Mouse (Mus musculus): ENCODE measurements around the gene Ssxa1. TPM values are rescaled to one million over a fixed set of nuclear protein-coding genes. Genes with fewer than 3 reads are reported as not detected.
"Not testable (repeated sequence)": the region's sequence is repeated elsewhere in the genome, so short reads cannot be mapped to it uniquely, and the experiment has no call there.

Gene Ssxa1
- polyA plus RNA-seq (2014; fragmentation: Nextera tagmentation; extraction: Ambion mirVana): not detected in 2 replicates

DNA sequence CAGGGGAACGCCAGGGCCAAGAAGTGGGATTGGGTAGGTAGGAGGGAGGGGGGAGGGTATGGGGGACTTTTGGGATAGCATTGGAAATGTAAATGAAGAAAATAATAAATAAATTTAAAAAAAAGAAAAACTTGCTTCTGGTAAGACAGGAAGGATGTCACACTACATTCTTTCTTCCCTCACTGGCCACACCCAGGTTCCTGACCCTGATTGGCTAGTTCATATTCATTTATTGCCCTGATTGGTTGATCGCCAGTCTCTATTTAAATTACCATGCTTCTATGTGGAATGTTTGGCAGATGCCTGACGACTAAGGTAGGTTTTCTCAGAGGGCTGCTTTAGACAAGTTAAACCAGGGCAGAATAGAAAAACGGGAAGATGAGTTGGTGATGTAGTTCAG lies at the start of gene Ssxa1:
Gene Ssxa1, plus strand, starts transcription at position 301 of the 400 bp plus-strand sequence.
- Histone ChIP-seq H3K9me3 (ENCODE audit: control insufficient read depth, low read length) (no peaks in the 10 kb centered on the region), H3K27me3 (ENCODE audit: control insufficient read depth, insufficient read depth, low read length) (no peaks in the 10 kb centered on the region), H3K27ac (ENCODE audit: low read depth, low read length) (no peak within 1 kb of the TSS), H3K4me1 (ENCODE audit: control insufficient read depth, insufficient read depth, low read length) (no peaks in the 10 kb centered on the region), H3K4me3 (ENCODE audit: low read depth, low read length) (no peak within 1 kb of the TSS), H3K9ac (replicated peaks; ENCODE audit: low read depth, low read length) (no peak within 1 kb of the TSS), H3K4me2 (ENCODE audit: low read depth, low read length) (no peak within 1 kb of the TSS), H3K36me3 (ENCODE audit: control insufficient read depth, insufficient read depth, low read length) (no peaks in the 10 kb centered on the region)
- 85% methylated on average over 4 of the region's 4 CpGs for WGBS
- ATAC-seq (ENCODE audit: low read depth): no peak

DNA sequence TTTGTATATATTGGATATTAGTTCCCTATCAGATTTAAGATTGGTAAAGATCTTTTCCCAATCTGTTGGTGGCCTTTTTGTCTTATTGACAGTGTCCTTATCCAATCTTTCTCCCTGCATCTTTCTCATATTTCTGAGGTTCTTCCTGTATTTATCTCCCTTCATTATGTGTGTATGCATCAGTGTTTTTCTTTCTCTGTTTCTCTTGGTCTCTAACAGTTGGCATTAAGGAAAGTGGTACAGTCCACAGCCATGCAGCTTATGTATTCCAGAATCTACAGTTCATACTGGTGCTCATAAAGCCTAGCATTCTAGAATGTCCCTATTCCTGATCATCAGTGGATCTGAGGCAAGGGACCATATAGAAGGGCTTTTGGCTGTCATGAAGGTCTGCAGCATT lies 47.5 kb upstream of the Ssxa1 start, which contains the start of gene Spaca5:
Gene Spaca5, plus strand, starts transcription at position 301 of the 400 bp plus-strand sequence.
- Histone ChIP-seq H3K36me3 (ENCODE audit: control insufficient read depth, insufficient read depth, low read length) (no peaks in the 10 kb centered on the region), H3K27ac (ENCODE audit: low read depth, low read length) (no peak within 1 kb of the TSS), H3K4me2 (ENCODE audit: low read depth, low read length) (no peak within 1 kb of the TSS), H3K4me3 (ENCODE audit: low read depth, low read length) (no peak within 1 kb of the TSS), H3K9ac (replicated peaks; ENCODE audit: low read depth, low read length) (no peak within 1 kb of the TSS), H3K4me1 (ENCODE audit: control insufficient read depth, insufficient read depth, low read length) (no peaks in the 10 kb centered on the region), H3K27me3 (ENCODE audit: control insufficient read depth, insufficient read depth, low read length) (no peaks in the 10 kb centered on the region), H3K9me3 (ENCODE audit: control insufficient read depth, low read length) (no peaks in the 10 kb centered on the region)
- ATAC-seq (ENCODE audit: low read depth): no peak

DNA sequence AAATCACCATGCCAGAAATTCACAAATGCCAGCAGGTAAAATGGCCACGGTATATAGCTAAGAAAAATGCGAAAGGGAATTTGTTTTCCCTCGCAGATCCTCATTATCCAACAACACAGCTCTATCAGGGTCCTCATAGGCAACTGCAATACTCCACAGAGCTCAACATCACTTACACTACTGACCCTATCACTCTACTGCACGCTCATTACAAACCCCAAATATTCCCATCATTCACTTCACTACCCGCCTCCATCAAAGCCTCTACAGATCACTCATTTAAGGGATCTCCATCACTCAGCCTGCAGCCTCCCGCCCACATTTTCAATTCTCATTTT lies 27.0 kb upstream of the Ssxa1 start:
- Histone ChIP-seq H3K9ac (replicated peaks; ENCODE audit: low read depth, low read length) (peak overlapping the region; percentile 55), H3K9me3 (ENCODE audit: control insufficient read depth, low read length) (no peaks in the 10 kb centered on the region; the same call in 1 of the 2 replicates), H3K36me3 (ENCODE audit: control insufficient read depth, insufficient read depth, low read length) (no peaks in the 10 kb centered on the region), H3K4me1 (ENCODE audit: control insufficient read depth, insufficient read depth, low read length) (no peaks in the 10 kb centered on the region), H3K4me2 (ENCODE audit: low read depth, low read length) (peak overlapping the region; percentile 47), H3K4me3 (ENCODE audit: low read depth, low read length) (peak overlapping the region; percentile 44), H3K27ac (ENCODE audit: low read depth, low read length) (peak overlapping the region; percentile 84; the same call in 1 of the 2 replicates), H3K27me3 (ENCODE audit: control insufficient read depth, insufficient read depth, low read length) (no peaks in the 10 kb centered on the region)
- peak; percentile 64 for ATAC-seq (ENCODE audit: low read depth)
- WGBS: 32% methylated on average over 6 of the region's 6 CpGs

DNA sequence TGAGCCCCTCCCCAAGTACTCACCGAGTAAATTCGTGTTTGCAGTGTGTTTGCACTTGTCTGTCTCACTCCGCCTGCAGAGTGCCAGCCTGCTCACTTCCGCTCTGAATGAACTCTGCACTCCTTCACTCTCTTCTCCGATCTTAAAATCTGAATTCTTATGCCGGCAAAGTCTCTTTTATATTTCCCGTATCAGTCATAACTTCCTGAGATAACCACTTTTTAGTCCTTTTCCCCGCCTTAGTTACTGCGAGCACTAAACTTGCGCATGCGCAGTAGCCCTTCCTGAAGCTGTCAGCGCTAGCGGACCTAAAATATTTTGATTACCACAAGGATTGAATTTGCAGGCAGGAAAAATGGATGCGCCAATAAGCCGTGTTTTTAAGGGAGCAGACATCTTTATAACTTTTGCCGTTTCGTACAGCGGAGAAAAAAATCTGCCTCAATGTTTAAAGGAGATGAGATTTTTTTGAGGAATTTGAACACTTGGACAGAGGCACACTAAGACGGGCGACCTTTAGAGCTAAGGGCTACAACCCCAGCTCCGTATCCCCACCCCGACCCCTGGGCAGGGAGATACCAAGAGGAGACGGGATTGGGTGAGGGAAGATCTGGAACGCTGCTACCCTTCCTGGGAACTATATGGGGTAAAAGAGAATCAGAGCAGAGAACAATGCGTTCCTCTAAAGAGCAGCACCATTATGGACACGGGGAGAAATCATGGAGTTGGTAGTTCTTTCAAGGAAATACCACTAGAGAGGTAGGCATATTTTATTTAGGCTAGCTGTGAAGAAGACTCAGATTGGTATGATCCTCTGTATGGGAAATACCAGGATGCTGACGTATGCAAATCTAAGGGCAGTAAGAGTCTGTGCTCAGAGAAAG lies 26.4 kb upstream of the Ssxa1 start, which contains the start of gene Zfp300:
Gene Zfp300, minus strand, starts transcription at position 545 of the 884 bp plus-strand sequence.
- Histone ChIP-seq H3K4me3 (ENCODE audit: low read depth, low read length) (peak within 1 kb of the TSS; percentile 44), H3K36me3 (ENCODE audit: control insufficient read depth, insufficient read depth, low read length) (no peaks in the 10 kb centered on the region), H3K4me2 (ENCODE audit: low read depth, low read length) (peak within 1 kb of the TSS; percentile 47), H3K9me3 (ENCODE audit: control insufficient read depth, low read length) (no peaks in the 10 kb centered on the region), H3K4me1 (ENCODE audit: control insufficient read depth, insufficient read depth, low read length) (no peaks in the 10 kb centered on the region), H3K9ac (replicated peaks; ENCODE audit: low read depth, low read length) (peak within 1 kb of the TSS; percentile 55), H3K27ac (ENCODE audit: low read depth, low read length) (peak within 1 kb of the TSS; percentile 84), H3K27me3 (ENCODE audit: control insufficient read depth, insufficient read depth, low read length) (no peaks in the 10 kb centered on the region)
- peak; percentile 94 for ATAC-seq (ENCODE audit: low read depth)
- 19% methylated on average over 27 of the region's 27 CpGs for WGBS

DNA sequence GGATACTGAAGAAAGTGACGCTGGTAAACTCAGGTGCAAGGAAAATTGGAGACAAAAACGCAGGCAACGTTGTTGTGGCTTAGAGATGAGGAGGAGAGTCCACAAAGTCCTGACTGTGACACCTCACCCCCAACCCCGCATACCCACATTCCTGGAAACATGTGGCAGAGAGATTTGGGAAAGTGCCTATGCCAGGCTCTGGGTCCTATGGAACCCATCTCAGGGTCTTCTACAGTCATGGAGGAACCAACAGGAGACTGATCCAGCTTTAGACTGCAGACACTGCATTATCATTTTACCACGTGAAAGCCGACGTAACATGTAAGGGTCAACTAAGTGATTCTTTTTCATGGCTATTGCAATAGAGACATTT lies 25.8 kb upstream of the Ssxa1 start:
- H3K9me3 ChIP-seq (ENCODE audit: control insufficient read depth, low read length): no peaks in the 10 kb centered on the region
- H3K27me3 ChIP-seq (ENCODE audit: control insufficient read depth, insufficient read depth, low read length): no peaks in the 10 kb centered on the region
- H3K4me3 ChIP-seq (ENCODE audit: low read depth, low read length): peak overlapping the region; percentile 44
- ATAC-seq (ENCODE audit: low read depth): no peak
- no peaks in the 10 kb centered on the region for H3K4me1 ChIP-seq (ENCODE audit: control insufficient read depth, insufficient read depth, low read length)
- WGBS: 55% methylated on average over 7 of the region's 7 CpGs
- peak overlapping the region; percentile 84 for H3K27ac ChIP-seq (ENCODE audit: low read depth, low read length)
- no peaks in the 10 kb centered on the region for H3K36me3 ChIP-seq (ENCODE audit: control insufficient read depth, insufficient read depth, low read length)
- H3K9ac ChIP-seq (replicated peaks; ENCODE audit: low read depth, low read length): peak overlapping the region; percentile 55
- H3K4me2 ChIP-seq (ENCODE audit: low read depth, low read length): peak overlapping the region; percentile 47

DNA sequence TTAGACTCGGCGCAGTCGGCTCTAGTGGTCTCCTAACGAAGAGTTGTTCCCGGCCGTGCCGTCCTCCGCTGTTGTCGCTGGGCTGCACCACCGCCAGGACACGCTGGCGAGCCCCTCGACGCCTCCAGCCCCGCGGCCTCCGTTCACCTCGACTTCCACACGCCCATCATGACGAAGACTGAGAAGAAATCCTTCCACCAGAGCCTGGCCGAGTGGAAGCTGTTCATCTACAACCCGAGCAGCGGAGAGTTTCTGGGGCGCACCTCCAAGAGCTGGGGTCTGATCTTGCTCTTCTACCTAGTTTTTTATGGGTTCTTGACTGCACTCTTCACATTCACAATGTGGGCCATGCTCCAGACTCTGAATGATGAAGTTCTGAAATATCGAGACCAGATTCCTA lies 31.1 kb downstream of the Ssxa1 start:
- not testable (repeated sequence) for H3K4me3 ChIP-seq (ENCODE audit: low read depth, low read length); H3K9ac ChIP-seq (replicated peaks; ENCODE audit: low read depth, low read length); H3K27ac ChIP-seq (ENCODE audit: low read depth, low read length); H3K36me3 ChIP-seq (ENCODE audit: control insufficient read depth, insufficient read depth, low read length); H3K27me3 ChIP-seq (ENCODE audit: control insufficient read depth, insufficient read depth, low read length); H3K4me2 ChIP-seq (ENCODE audit: low read depth, low read length); ATAC-seq (ENCODE audit: low read depth); H3K4me1 ChIP-seq (ENCODE audit: control insufficient read depth, insufficient read depth, low read length); H3K9me3 ChIP-seq (ENCODE audit: control insufficient read depth, low read length)
- WGBS: 94% methylated on average over 25 of the region's 25 CpGs

Other genes with a start within 250 kb of the Ssxa1 start
- 2.0 and 5.6 TPM in 2 replicates for gene Timp1, start 245.7 kb upstream of the Ssxa1 start, polyA plus RNA-seq (2014; fragmentation: Nextera tagmentation; extraction: Ambion mirVana)
- gene Syn1, start 194.8 kb upstream of the Ssxa1 start, polyA plus RNA-seq (2014; fragmentation: Nextera tagmentation; extraction: Ambion mirVana): 88.5 and 101 TPM in 2 replicates
- gene Cfp, start 184.3 kb upstream of the Ssxa1 start, polyA plus RNA-seq (2014; fragmentation: Nextera tagmentation; extraction: Ambion mirVana): 4.6 and 5.5 TPM in 2 replicates
- 8.2 and 11.7 TPM in 2 replicates for gene Elk1, start 165.2 kb upstream of the Ssxa1 start, polyA plus RNA-seq (2014; fragmentation: Nextera tagmentation; extraction: Ambion mirVana)
- 28.3 and 30.7 TPM in 2 replicates for gene Uxt, start 153.8 kb upstream of the Ssxa1 start, polyA plus RNA-seq (2014; fragmentation: Nextera tagmentation; extraction: Ambion mirVana)
- 9.6 and 11.2 TPM in 2 replicates for gene Zfp182, start 53.5 kb upstream of the Ssxa1 start, polyA plus RNA-seq (2014; fragmentation: Nextera tagmentation; extraction: Ambion mirVana)
- not detected in 2 replicates for gene Spaca5, start 47.4 kb upstream of the Ssxa1 start, polyA plus RNA-seq (2014; fragmentation: Nextera tagmentation; extraction: Ambion mirVana)
- gene Zfp300, start 26.3 kb upstream of the Ssxa1 start, polyA plus RNA-seq (2014; fragmentation: Nextera tagmentation; extraction: Ambion mirVana): 4.2 and 5.7 TPM in 2 replicates
- not detected in 2 replicates for gene Gm21876, start 59.8 kb downstream of the Ssxa1 start, polyA plus RNA-seq (2014; fragmentation: Nextera tagmentation; extraction: Ambion mirVana)